Mouse (Mus musculus): ENCODE results near the gene Plcl1. TPM values are rescaled to one million over a fixed set of nuclear protein-coding genes. Genes with fewer than 3 reads are reported as not detected.

Gene Plcl1
- polyA plus RNA-seq, 1 experiment from 2014 or later: 1.1 TPM

DNA sequence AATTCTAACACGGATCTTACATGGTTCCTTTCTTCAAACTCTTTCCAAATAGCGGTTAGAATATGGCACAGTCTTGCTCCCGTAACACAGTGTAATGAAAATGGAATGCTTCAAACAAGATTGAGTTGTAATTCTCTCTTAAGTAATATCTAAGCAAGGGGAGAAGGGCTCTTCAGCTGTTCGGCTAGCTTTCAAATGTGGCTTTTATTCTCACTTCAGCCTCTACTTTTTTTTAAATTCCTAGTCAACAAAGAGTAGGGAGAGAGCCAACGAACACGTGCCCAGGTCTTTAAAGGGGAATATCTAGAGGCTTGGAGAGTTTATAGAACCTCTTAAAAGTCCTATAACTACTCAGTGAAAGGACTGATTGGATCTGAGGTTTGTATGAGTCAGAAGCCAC, 160.2 kb downstream of the Plcl1 start:
- H3K4me3 ChIP-seq (ENCODE audit: low read length): no peak overlapping the region
- no peak overlapping the region for H3K4me2 ChIP-seq (ENCODE audit: low read depth, low read length)
- H3K27ac ChIP-seq (ENCODE audit: low read length): no peak overlapping the region
- whole genome bisulfite sequencing: 78% methylated on average over 6 of the region's 6 CpGs
- no peak overlapping the region for H3K9ac ChIP-seq (ENCODE audit: low read length)
- H3K27me3 ChIP-seq (ENCODE audit: control insufficient read depth, insufficient read depth, low read length): no peaks in the 10 kb centered on the region
- ATAC-seq (replicated peaks; ENCODE audit: extremely low read depth, insufficient read depth, low FRiP score): no peak
- H3K36me3 ChIP-seq (ENCODE audit: control insufficient read depth, insufficient read depth): no peaks in the 10 kb centered on the region
- H3K9me3 ChIP-seq (replicated peaks; ENCODE audit: control insufficient read depth, low read length): no peaks in the 10 kb centered on the region
- peaks cover 2% of the 10 kb centered on the region; the same call in 1 of the 2 replicates for H3K4me1 ChIP-seq (ENCODE audit: control insufficient read depth, insufficient read depth, low read length)

DNA sequence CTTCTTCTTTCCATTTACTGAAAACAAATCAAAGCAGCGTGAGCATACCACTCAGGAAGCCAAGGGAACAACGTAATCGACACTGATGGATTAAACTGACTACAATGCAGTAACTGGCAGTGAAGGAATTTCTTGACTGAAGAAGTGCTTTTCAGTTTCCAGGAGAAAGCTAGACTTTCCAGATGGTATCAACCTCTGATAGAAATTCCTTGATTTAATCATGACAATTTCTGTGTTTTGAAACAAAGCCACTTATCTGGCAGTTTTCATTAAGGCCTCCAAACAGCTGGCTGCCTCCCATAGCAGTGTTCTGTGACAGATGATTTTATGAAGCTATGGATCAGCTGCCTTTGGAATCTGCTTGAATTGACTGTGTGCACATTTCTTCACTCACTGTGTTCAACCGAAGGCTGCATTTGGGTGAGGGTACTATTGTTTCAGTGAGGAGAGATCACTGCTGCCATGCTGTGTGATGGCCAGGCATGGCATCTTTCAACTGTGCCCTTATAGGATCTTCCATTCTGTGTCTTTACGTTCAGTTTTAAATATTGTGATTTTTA, 162.2 kb downstream of the Plcl1 start:
- no peak for ATAC-seq (replicated peaks; ENCODE audit: extremely low read depth, insufficient read depth, low FRiP score)
- H3K9ac ChIP-seq (ENCODE audit: low read length): no peak overlapping the region
- 65% methylated on average over 5 of the region's 5 CpGs for WGBS
- peaks cover 2% of the 10 kb centered on the region; the same call in 1 of the 2 replicates for H3K4me1 ChIP-seq (ENCODE audit: control insufficient read depth, insufficient read depth, low read length)
- H3K4me2 ChIP-seq (ENCODE audit: low read depth, low read length): no peak overlapping the region
- H3K4me3 ChIP-seq (ENCODE audit: low read length): no peak overlapping the region
- no peaks in the 10 kb centered on the region for H3K36me3 ChIP-seq (ENCODE audit: control insufficient read depth, insufficient read depth)
- no peaks in the 10 kb centered on the region for H3K9me3 ChIP-seq (replicated peaks; ENCODE audit: control insufficient read depth, low read length)
- no peak overlapping the region for H3K27ac ChIP-seq (ENCODE audit: low read length)
- H3K27me3 ChIP-seq (ENCODE audit: control insufficient read depth, insufficient read depth, low read length): no peaks in the 10 kb centered on the region

GRCm38 (mm10) chr1:55570225-55570624, 164.5 kb downstream of the Plcl1 start:
- no peak overlapping the region for H3K4me3 ChIP-seq (ENCODE audit: low read length)
- 58% methylated on average over 5 of the region's 5 CpGs for WGBS
- H3K4me1 ChIP-seq (ENCODE audit: control insufficient read depth, insufficient read depth, low read length): peaks cover 2% of the 10 kb centered on the region; the same call in 1 of the 2 replicates
- no peaks in the 10 kb centered on the region for H3K36me3 ChIP-seq (ENCODE audit: control insufficient read depth, insufficient read depth)
- H3K27ac ChIP-seq (ENCODE audit: low read length): no peak overlapping the region
- H3K9ac ChIP-seq (ENCODE audit: low read length): no peak overlapping the region
- no peak for ATAC-seq (replicated peaks; ENCODE audit: extremely low read depth, insufficient read depth, low FRiP score)
- H3K27me3 ChIP-seq (ENCODE audit: control insufficient read depth, insufficient read depth, low read length): no peaks in the 10 kb centered on the region
- H3K4me2 ChIP-seq (ENCODE audit: low read depth, low read length): no peak overlapping the region
- no peaks in the 10 kb centered on the region for H3K9me3 ChIP-seq (replicated peaks; ENCODE audit: control insufficient read depth, low read length)

DNA sequence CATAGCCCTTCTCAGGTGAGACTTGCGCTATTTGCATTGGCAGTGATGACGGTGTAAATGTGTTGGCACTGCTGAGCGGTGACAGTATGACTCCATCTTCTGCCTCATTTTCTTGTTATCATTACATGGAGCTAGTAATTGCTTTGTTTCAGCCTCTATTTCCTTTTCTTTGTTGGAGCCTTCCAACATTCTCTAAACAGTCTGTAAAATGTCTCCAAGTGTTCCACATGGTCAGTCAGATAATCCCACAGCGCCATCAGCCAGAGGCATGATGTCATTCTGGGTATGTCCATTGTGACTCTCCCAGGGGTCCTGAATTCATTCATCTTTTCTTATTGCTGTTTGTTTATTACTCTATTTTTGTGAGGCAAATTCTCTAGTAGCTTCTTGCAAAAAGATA, 165.7 kb downstream of the Plcl1 start:
- Histone ChIP-seq H3K4me3 (ENCODE audit: low read length) (no peak overlapping the region), H3K9ac (ENCODE audit: low read length) (no peak overlapping the region), H3K36me3 (ENCODE audit: control insufficient read depth, insufficient read depth) (no peaks in the 10 kb centered on the region), H3K27ac (ENCODE audit: low read length) (no peak overlapping the region), H3K4me1 (ENCODE audit: control insufficient read depth, insufficient read depth, low read length) (peaks cover 2% of the 10 kb centered on the region; the same call in 1 of the 2 replicates), H3K9me3 (replicated peaks; ENCODE audit: control insufficient read depth, low read length) (no peaks in the 10 kb centered on the region), H3K4me2 (ENCODE audit: low read depth, low read length) (no peak overlapping the region), H3K27me3 (ENCODE audit: control insufficient read depth, insufficient read depth, low read length) (no peaks in the 10 kb centered on the region)
- no peak for ATAC-seq (replicated peaks; ENCODE audit: extremely low read depth, insufficient read depth, low FRiP score)
- 82% methylated on average over 4 of the region's 4 CpGs for WGBS

GRCm38 (mm10) chr1:55572202-55572601, 166.5 kb downstream of the Plcl1 start:
- no peak overlapping the region for H3K9ac ChIP-seq (ENCODE audit: low read length)
- H3K36me3 ChIP-seq (ENCODE audit: control insufficient read depth, insufficient read depth): no peaks in the 10 kb centered on the region
- no peaks in the 10 kb centered on the region for H3K9me3 ChIP-seq (replicated peaks; ENCODE audit: control insufficient read depth, low read length)
- H3K4me3 ChIP-seq (ENCODE audit: low read length): no peak overlapping the region
- no peak overlapping the region for H3K4me2 ChIP-seq (ENCODE audit: low read depth, low read length)
- no peak for ATAC-seq (replicated peaks; ENCODE audit: extremely low read depth, insufficient read depth, low FRiP score)
- H3K4me1 ChIP-seq (ENCODE audit: control insufficient read depth, insufficient read depth, low read length): peaks cover 2% of the 10 kb centered on the region; the same call in 1 of the 2 replicates
- no peak overlapping the region for H3K27ac ChIP-seq (ENCODE audit: low read length)
- H3K27me3 ChIP-seq (ENCODE audit: control insufficient read depth, insufficient read depth, low read length): no peaks in the 10 kb centered on the region

DNA sequence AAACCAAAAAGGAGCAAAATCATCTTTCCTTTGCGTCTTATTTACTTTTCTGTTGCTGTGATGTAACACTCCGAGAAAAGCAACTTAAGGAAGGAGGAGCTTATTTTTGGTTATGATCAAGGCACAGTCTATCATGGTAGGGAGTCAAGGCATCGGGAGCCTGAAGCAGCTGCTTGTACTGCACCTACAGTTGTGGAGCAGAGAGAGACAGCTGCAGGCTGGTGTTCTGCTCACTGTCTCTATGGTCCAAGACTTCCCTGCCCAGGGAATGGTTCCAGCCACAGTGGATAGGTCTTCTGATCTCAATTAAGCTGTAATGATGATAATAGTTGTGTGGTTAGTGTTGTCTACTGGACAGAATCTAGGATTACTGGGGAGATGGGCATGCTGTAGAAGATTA, 166.9 kb downstream of the Plcl1 start:
- Histone ChIP-seq H3K27me3 (ENCODE audit: control insufficient read depth, insufficient read depth, low read length) (no peaks in the 10 kb centered on the region), H3K27ac (ENCODE audit: low read length) (no peak overlapping the region), H3K36me3 (ENCODE audit: control insufficient read depth, insufficient read depth) (no peaks in the 10 kb centered on the region), H3K9ac (ENCODE audit: low read length) (no peak overlapping the region), H3K4me1 (ENCODE audit: control insufficient read depth, insufficient read depth, low read length) (peaks cover 2% of the 10 kb centered on the region; the same call in 1 of the 2 replicates), H3K9me3 (replicated peaks; ENCODE audit: control insufficient read depth, low read length) (no peaks in the 10 kb centered on the region), H3K4me2 (ENCODE audit: low read depth, low read length) (no peak overlapping the region), H3K4me3 (ENCODE audit: low read length) (no peak overlapping the region)
- no peak for ATAC-seq (replicated peaks; ENCODE audit: extremely low read depth, insufficient read depth, low FRiP score)
- 62% methylated on average over 3 of the region's 3 CpGs for WGBS

DNA sequence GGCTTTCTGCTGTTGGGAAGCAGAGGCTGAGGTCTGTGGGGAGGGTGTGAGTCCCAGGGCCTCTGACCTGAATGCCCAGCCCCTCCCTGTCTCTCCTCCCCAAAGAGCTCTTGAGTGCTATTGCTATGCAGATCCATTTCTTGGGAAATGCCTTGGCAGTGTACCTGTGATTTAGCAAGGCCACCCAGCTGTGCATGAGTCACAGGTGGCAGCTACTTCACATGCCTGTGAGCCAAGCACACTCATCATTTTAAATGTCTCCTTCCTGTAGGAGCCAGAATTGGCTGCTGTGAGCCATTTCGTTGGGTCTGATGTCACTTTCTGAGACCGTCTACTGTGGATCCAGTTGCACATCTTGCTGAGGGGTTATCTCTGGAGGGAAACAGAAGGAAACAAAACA, 170.2 kb downstream of the Plcl1 start:
- Histone ChIP-seq H3K4me3 (ENCODE audit: low read length) (no peak overlapping the region), H3K9ac (ENCODE audit: low read length) (no peak overlapping the region), H3K4me2 (ENCODE audit: low read depth, low read length) (no peak overlapping the region), H3K36me3 (ENCODE audit: control insufficient read depth, insufficient read depth) (no peaks in the 10 kb centered on the region), H3K4me1 (ENCODE audit: control insufficient read depth, insufficient read depth, low read length) (no peaks in the 10 kb centered on the region), H3K27me3 (ENCODE audit: control insufficient read depth, insufficient read depth, low read length) (no peaks in the 10 kb centered on the region), H3K9me3 (replicated peaks; ENCODE audit: control insufficient read depth, low read length) (no peaks in the 10 kb centered on the region), H3K27ac (ENCODE audit: low read length) (no peak overlapping the region)
- ATAC-seq (replicated peaks; ENCODE audit: extremely low read depth, insufficient read depth, low FRiP score): no peak
- 39% methylated on average over 2 of the region's 2 CpGs for WGBS

- H3K9me3 ChIP-seq (replicated peaks; ENCODE audit: control insufficient read depth, low read length): no peaks in the 10 kb centered on the region
- no peak overlapping the region for H3K9ac ChIP-seq (ENCODE audit: low read length)
- ATAC-seq (replicated peaks; ENCODE audit: extremely low read depth, insufficient read depth, low FRiP score): no peak
- H3K27me3 ChIP-seq (ENCODE audit: control insufficient read depth, insufficient read depth, low read length): no peaks in the 10 kb centered on the region
- H3K27ac ChIP-seq (ENCODE audit: low read length): no peak overlapping the region
- no peaks in the 10 kb centered on the region for H3K36me3 ChIP-seq (ENCODE audit: control insufficient read depth, insufficient read depth)
- H3K4me1 ChIP-seq (ENCODE audit: control insufficient read depth, insufficient read depth, low read length): 0 out of 2 replicates have a peak, but pooled peaks cover 2% of the 10 kb centered on the region
- no peak overlapping the region for H3K4me2 ChIP-seq (ENCODE audit: low read depth, low read length)
- H3K4me3 ChIP-seq (ENCODE audit: low read length): no peak overlapping the region
- 67% methylated on average over 2 of the region's 2 CpGs for WGBS
These were observed 176.0 kb downstream of the Plcl1 start for GRCm38 (mm10) chr1:55581752-55582151.

DNA sequence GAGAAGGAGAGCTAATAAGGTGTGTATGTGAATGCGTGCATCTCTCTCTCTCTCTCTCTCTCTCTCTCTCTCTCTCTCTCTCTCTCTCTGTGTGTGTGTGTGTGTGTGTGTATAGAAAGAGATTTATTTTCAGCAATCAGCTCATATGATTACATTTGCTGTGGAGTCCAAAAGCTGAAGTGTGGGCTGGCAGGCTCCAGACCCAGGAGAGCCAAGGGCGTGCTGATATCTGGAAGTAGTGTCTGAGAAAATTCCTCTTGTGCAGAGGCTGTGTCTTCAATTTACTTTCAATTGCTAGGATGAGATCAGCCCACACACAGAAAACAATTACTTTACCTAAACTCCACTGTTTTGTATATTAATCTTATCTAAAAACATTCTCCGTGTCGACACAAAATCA, 179.7 kb downstream of the Plcl1 start:
- Histone ChIP-seq H3K27ac (ENCODE audit: low read length) (no peak overlapping the region), H3K36me3 (ENCODE audit: control insufficient read depth, insufficient read depth) (no peaks in the 10 kb centered on the region), H3K4me2 (ENCODE audit: low read depth, low read length) (no peak overlapping the region), H3K9ac (ENCODE audit: low read length) (no peak overlapping the region), H3K9me3 (replicated peaks; ENCODE audit: control insufficient read depth, low read length) (no peaks in the 10 kb centered on the region), H3K4me3 (ENCODE audit: low read length) (no peak overlapping the region), H3K4me1 (ENCODE audit: control insufficient read depth, insufficient read depth, low read length) (0 out of 2 replicates have a peak, but pooled peaks cover 2% of the 10 kb centered on the region), H3K27me3 (ENCODE audit: control insufficient read depth, insufficient read depth, low read length) (no peaks in the 10 kb centered on the region)
- ATAC-seq (replicated peaks; ENCODE audit: extremely low read depth, insufficient read depth, low FRiP score): no peak
- WGBS: 63% methylated on average over 4 of the region's 4 CpGs
